Mouse (Mus musculus) heart, postnatal 0 days (tissue): Measurements from ENCODE around the gene Eif3a. TPM values are rescaled to one million over a fixed set of nuclear protein-coding genes. Genes with fewer than 3 reads are reported as not detected.

ENCODE experiments used
- ATAC-seq: fragments of 200-750 bp; cut with Nextera tagmentation; 2 replicates; pipeline ENCODE4 v1.8.0; 2017; ENCODE audit warnings: low read depth, moderate number of reproducible peaks, moderate library complexity; ENCODE audit not compliant: insufficient read depth
- DNase-seq: peaks from one replicate; pipeline ENCODE4 v3.0.0-alpha.2; 2016; ENCODE audit warnings: low spot score
- H3K27ac ChIP-seq: fragments of 300-500 bp; sonication (generic); 2 replicates; pipeline ENCODE4 v1.5.1; 2014; ENCODE audit warnings: low read depth, mild to moderate bottlenecking
- H3K27me3 ChIP-seq: fragments of 300-500 bp; sonication (generic); 2 replicates; pipeline ENCODE4 v1.6.1; 2014; ENCODE audit warnings: low read length, mixed read lengths; ENCODE audit not compliant: control insufficient read depth, insufficient read depth
- H3K36me3 ChIP-seq: fragments of 300-500 bp; sonication (generic); replicated peaks from 2 replicates; pipeline ENCODE4 v1.6.1; 2014; ENCODE audit warnings: low read length, mixed read lengths; ENCODE audit not compliant: control insufficient read depth, insufficient read depth
- H3K4me1 ChIP-seq: fragments of 300-500 bp; sonication (generic); 2 replicates; pipeline ENCODE4 v1.6.1; 2014; ENCODE audit warnings: antibody characterized with exemption; ENCODE audit not compliant: control insufficient read depth, insufficient read depth
- H3K4me2 ChIP-seq: fragments of 300-500 bp; sonication (generic); 2 replicates; pipeline ENCODE4 v1.6.1; 2014; ENCODE audit warnings: low read depth, mild to moderate bottlenecking, low read length, moderate library complexity
- H3K4me3 ChIP-seq: fragments of 300-500 bp; sonication (generic); 2 replicates; pipeline ENCODE4 v1.5.1; 2014; ENCODE audit warnings: low read depth, low read length
- H3K9ac ChIP-seq: fragments of 300-500 bp; sonication (generic); replicated peaks from 2 replicates; pipeline ENCODE4 v1.6.1; 2014; ENCODE audit warnings: low read depth, low read length, mixed read lengths
- H3K9me3 ChIP-seq: fragments of 300-500 bp; sonication (generic); replicated peaks from 2 replicates; pipeline ENCODE4 v1.6.1; 2016; ENCODE audit warnings: low read length; ENCODE audit not compliant: control insufficient read depth
- CTCF ChIP-seq: IDR thresholded peaks from 2 replicates; pipeline ENCODE4 v1.5.1; 2016; ENCODE audit warnings: antibody characterized with exemption, control low read depth, low read depth
- EP300 ChIP-seq: IDR thresholded peaks from 2 replicates; pipeline ENCODE4 v1.6.1; 2016; ENCODE audit warnings: antibody characterized with exemption, low read depth
- WGBS: fragments of 180-500 bp; shearing (Covaris S2); extraction: QIAGEN DNeasy Blood & Tissue Kit; methylation state at CpG from one replicate; pipeline ENCODE4 v1.1.7; 2014; 5-methylcytosine and 5-hydroxymethylcytosine counted together
- polyA plus RNA-seq: library from polyadenylated mRNA; unstranded; fragments of >200 nt; fragmentation: Nextera tagmentation; extraction: Ambion mirVana; gene quantifications from 2 replicates; pipeline ENCODE4 v1.2.1, GENCODE M21; 2015
- total RNA-seq: library from RNA; depleted of rRNA; stranded (reverse); fragments of >200 nt; gene quantifications from 2 replicates; pipeline ENCODE4 v1.2.3, GENCODE M21; 2014; ENCODE audit warnings: low replicate concordance

The Eif3a gene
- total and polyA plus RNA-seq, 2 experiments from 2014 or later, result 75.1 to 75.5 TPM

- Histone ChIP-seq H3K27ac (no peak overlapping the region), H3K4me1 (no peaks in the 10 kb centered on the region), H3K4me2 (no peak overlapping the region), H3K4me3 (no peak overlapping the region), H3K9ac (no peak overlapping the region), H3K27me3 (no peaks in the 10 kb centered on the region), H3K9me3 (no peaks in the 10 kb centered on the region), H3K36me3 (peaks cover 31% of the 10 kb centered on the region)
- TF ChIP-seq CTCF, result no peak
- no peak for TF ChIP-seq EP300
- ATAC-seq, result no peak
- WGBS, result 77% methylated on average over 4 of the region's 4 CpGs
- no peak for DNase-seq
These were observed 31.3 kb downstream of the Eif3a start for GRCm38 (mm10) chr19:60758896-60759835.

DNA sequence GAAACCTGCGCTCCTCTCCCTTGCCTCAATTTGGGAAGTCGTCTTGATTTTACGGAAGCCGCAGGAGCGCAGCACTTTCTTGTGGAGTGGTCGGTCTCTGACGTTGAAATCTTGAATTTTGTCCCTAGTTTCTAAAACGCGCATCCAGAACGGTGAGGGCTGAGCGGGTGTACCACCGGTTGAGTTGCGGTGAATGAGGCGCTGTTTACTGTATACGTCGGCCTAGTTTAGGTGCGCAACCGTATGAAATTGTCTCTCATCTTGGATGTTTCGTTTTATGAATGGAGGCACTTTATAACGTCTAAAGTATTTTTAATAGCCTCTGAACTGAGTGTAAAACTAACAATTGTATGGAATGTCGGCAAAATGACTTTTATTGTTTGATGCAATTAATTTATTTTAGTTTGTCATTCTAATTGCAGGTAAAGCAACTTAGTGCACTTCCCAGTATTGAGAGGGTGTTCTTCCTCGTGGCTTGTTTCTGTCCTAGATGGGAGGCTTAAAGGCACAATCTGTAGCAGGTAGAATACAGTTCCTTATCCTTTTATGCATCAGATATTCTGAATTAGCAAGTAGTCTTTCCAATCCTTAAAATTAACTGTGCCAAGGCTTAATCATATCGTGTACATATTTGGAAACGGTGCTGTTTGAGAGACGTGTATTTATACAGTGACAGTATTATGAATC, 33.2 kb downstream of the Eif3a start:
- no peak overlapping the region for H3K27ac ChIP-seq
- TF ChIP-seq CTCF (no peak), EP300 (no peak)
- H3K4me2 ChIP-seq, result peak overlapping the region; percentile 100
- H3K9me3 ChIP-seq, result no peaks in the 10 kb centered on the region
- no peak overlapping the region for H3K9ac ChIP-seq
- no peak for ATAC-seq
- no peaks in the 10 kb centered on the region for H3K4me1 ChIP-seq
- H3K4me3 ChIP-seq, result peak overlapping the region; percentile 77
- 7% methylated on average over 25 of the region's 25 CpGs for WGBS
- no peaks in the 10 kb centered on the region for H3K27me3 ChIP-seq
- DNase-seq, result no peak
- peaks cover 13% of the 10 kb centered on the region for H3K36me3 ChIP-seq

DNA sequence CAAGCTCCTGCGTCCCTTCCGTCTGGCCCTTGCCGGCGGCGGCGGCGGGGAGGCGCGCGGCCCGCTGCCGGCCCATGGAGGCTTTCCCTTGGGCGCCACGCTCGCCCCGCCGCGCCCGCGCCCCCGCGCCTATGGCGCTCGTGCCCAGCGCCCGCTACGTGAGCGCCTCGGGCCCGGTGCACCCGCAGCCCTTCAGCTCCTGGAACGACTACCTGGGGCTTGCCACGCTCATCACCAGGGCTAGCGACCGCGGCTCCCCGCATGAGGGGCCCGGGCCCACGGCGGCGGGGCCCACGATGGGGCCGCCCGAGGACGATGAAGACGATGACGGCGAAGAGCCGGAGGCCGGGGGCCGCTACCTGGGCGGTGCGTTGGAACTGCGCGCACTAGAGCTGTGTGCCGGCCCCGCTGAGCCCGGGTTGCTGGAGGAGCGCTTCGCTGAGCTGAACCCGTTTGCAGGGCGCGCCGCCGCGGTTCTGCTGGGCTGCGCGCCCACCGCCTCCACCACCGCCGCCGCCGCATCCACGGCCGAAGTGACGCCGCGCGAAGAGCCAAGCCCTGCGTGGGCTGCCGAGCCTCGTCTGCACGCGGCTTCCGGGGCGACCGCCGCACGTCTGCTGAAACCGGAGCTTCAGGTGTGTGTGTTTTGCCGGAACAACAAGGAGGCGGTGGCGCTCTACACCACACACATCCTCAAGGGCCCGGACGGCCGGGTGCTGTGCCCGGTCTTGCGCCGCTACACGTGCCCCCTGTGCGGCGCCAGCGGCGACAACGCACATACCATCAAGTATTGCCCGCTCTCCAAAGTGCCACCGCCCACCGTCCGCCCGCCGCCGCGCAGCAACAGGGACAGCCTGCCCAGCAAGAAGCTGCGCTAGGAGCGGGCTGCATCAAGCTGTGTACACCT, 34.0 kb downstream of the Eif3a start:
- Histone ChIP-seq H3K36me3 (peaks cover 9% of the 10 kb centered on the region), H3K4me2 (peak overlapping the region; percentile 100), H3K9ac (peak overlapping the region; percentile 7), H3K4me1 (no peaks in the 10 kb centered on the region), H3K27ac (no peak overlapping the region), H3K4me3 (peak overlapping the region; percentile 77), H3K27me3 (no peaks in the 10 kb centered on the region), H3K9me3 (no peaks in the 10 kb centered on the region)
- ATAC-seq (peak; percentile 28), DNase-seq (no peak)
- TF ChIP-seq CTCF, result no peak
- TF ChIP-seq EP300, result no peak
- WGBS, result under 1% methylated on average over 97 of the region's 115 CpGs

DNA sequence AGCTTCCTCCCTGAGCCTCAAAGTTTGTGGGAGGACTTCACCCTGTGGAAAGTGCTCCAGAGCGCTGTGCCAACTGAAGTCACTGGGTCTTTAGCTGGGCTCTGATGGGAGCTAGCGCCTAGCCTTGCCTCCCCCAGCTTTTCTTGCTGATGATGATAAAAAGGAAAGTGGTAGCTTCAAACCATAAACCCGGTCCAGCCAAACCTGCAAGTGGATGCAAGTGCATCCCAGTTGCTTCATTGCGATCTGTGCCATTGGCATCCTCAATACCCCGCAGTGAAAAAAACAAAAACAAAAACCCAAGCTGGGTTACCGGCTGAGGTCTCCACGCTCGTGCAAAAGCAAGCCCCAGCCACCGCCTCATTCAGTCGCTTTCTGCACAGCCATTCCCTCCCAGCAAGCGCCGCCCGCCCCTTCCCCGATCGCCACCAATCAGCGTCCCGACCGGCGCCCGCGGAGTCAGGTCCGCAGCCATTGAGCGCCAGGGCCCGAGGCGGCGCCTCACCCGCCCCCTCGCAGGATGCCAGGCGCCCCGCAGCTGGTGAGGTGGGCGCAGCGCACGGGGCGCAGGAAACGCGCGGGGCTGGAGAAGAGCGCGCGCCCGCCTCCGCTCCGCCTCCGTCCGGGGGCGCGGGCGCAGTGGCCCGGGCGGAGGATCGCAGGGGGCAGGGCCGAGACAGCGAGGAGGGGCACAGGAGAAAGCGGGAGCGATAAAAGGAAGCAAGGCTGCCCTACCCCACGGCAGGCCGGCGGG, 34.8 kb downstream of the Eif3a start, which contains the start of gene Nanos1:
Gene Nanos1, plus strand, starts transcription at position 550 of the 754 bp plus-strand sequence.
- Histone ChIP-seq H3K27me3 (no peaks in the 10 kb centered on the region), H3K9ac (peak within 1 kb of the TSS; percentile 7), H3K36me3 (peaks cover 9% of the 10 kb centered on the region), H3K4me3 (peak within 1 kb of the TSS; percentile 77), H3K27ac (no peak within 1 kb of the TSS), H3K9me3 (no peaks in the 10 kb centered on the region), H3K4me2 (peak within 1 kb of the TSS; percentile 100), H3K4me1 (no peaks in the 10 kb centered on the region)
- under 1% methylated on average over 58 of the region's 58 CpGs for WGBS
- ATAC-seq, result peak; percentile 94
- no peak for TF ChIP-seq CTCF
- TF ChIP-seq EP300, result no peak
- DNase-seq, result peak; percentile 68
